Mouse (Mus musculus): Measurements from ENCODE around the gene Bbs9.

- TF ChIP-seq CHD2 (IDR thresholded peaks at IDR 0.05; ENCODE audit: low read depth, low read length): no peak
- TF ChIP-seq MAFK (IDR thresholded peaks at IDR 0.05; ENCODE audit: insufficient read depth, low read depth, low read length): no peak
- TF ChIP-seq ZNF384 (IDR thresholded peaks at IDR 0.05; ENCODE audit: low read depth, low read length): no peak
Observed at GRCm38 (mm10) chr9:22738861-22739260, 263.3 kb downstream of the Bbs9 start.

Measured in ES-E14 (cell line).